Mouse (Mus musculus) urinary bladder, adult 2 months (tissue): Measurements from ENCODE around the gene Cdk19. TPM values are rescaled to one million over a fixed set of nuclear protein-coding genes. Genes with fewer than 3 reads are reported as not detected.
"Not testable (repeated sequence)": the region's sequence is repeated elsewhere in the genome, so short reads cannot be mapped to it uniquely, and the experiment has no call there.

Source experiments
- DNase-seq: peaks from one replicate; pipeline ENCODE4 v3.0.0; 2022; ENCODE audit warnings: low spot score
- polyA plus RNA-seq: library from polyadenylated mRNA; depleted of rRNA; stranded (reverse); fragments of >200 nt; gene quantifications from 2 replicates; pipeline ENCODE4 v1.2.3, GENCODE M21; 2012

Gene Cdk19
- polyA plus RNA-seq, 1 experiment = 14.6 TPM

GRCm38 (mm10) chr10:40479216-40479615 is 139.9 kb downstream of the Cdk19 start:
- no peak for DNase-seq

- DNase-seq = no peak
Measured at GRCm38 (mm10) chr10:40479621-40480193, 140.3 kb downstream of the Cdk19 start.

- no peak for DNase-seq
Measured at GRCm38 (mm10) chr10:40481534-40481933, 142.2 kb downstream of the Cdk19 start.

GRCm38 (mm10) chr10:40482285-40482684 is 142.9 kb downstream of the Cdk19 start:
- no peak for DNase-seq

- DNase-seq = no peak
Measured at GRCm38 (mm10) chr10:40489086-40489796, 149.9 kb downstream of the Cdk19 start.

- no peak for DNase-seq
Measured at GRCm38 (mm10) chr10:40491131-40491530, 151.8 kb downstream of the Cdk19 start.

GRCm38 (mm10) chr10:40491748-40492147 is 152.4 kb downstream of the Cdk19 start:
- DNase-seq = no peak

GRCm38 (mm10) chr10:40494181-40495162 is 155.1 kb downstream of the Cdk19 start:
- no peak for DNase-seq

GRCm38 (mm10) chr10:40497301-40498041 is 158.1 kb downstream of the Cdk19 start:
- no peak for DNase-seq

- no peak for DNase-seq
Measured at GRCm38 (mm10) chr10:40498426-40498825, 159.1 kb downstream of the Cdk19 start.

- DNase-seq = no peak
Measured at GRCm38 (mm10) chr10:40499314-40500252, 160.2 kb downstream of the Cdk19 start.

- no peak for DNase-seq
Measured at GRCm38 (mm10) chr10:40500723-40501245, 161.4 kb downstream of the Cdk19 start.

- no peak for DNase-seq
Measured at GRCm38 (mm10) chr10:40502734-40503133, 163.4 kb downstream of the Cdk19 start.

- DNase-seq = no peak
Measured at GRCm38 (mm10) chr10:40510356-40510755, 171.0 kb downstream of the Cdk19 start.

GRCm38 (mm10) chr10:40511221-40511677 is 171.9 kb downstream of the Cdk19 start:
- no peak for DNase-seq

- DNase-seq = no peak
Measured at GRCm38 (mm10) chr10:40512185-40512584, 172.8 kb downstream of the Cdk19 start.

- DNase-seq = not testable (repeated sequence)
Measured at GRCm38 (mm10) chr10:40512996-40513395, 173.6 kb downstream of the Cdk19 start.

GRCm38 (mm10) chr10:40515225-40515681 is 175.9 kb downstream of the Cdk19 start:
- no peak for DNase-seq

GRCm38 (mm10) chr10:40516421-40516820 is 177.1 kb downstream of the Cdk19 start:
- no peak for DNase-seq

GRCm38 (mm10) chr10:40519586-40519985 is 180.2 kb downstream of the Cdk19 start:
- DNase-seq = no peak
